Mouse (Mus musculus) liver, embryonic 12.5 days (tissue): Measurements from ENCODE around the gene Foxs1. TPM values are rescaled to one million over a fixed set of nuclear protein-coding genes. Genes with fewer than 3 reads are reported as not detected.

Experiments
- ATAC-seq: fragments of 200-750 bp; cut with Nextera tagmentation; 2 replicates; pipeline ENCODE4 v1.8.0; 2017; ENCODE audit warnings: moderate number of reproducible peaks, mild to moderate bottlenecking, moderate library complexity
- H3K27ac ChIP-seq: fragments of 300-500 bp; sonication (generic); 2 replicates; pipeline ENCODE4 v1.5.1; 2016; ENCODE audit warnings: mild to moderate bottlenecking
- H3K27me3 ChIP-seq: fragments of 300-500 bp; sonication (generic); replicated peaks from 2 replicates; pipeline ENCODE4 v1.6.1; 2016; ENCODE audit warnings: mild to moderate bottlenecking, moderate library complexity
- H3K36me3 ChIP-seq: fragments of 300-500 bp; sonication (generic); 2 replicates; pipeline ENCODE4 v1.6.1; 2016; ENCODE audit warnings: mild to moderate bottlenecking, moderate library complexity
- H3K4me1 ChIP-seq: fragments of 300-500 bp; sonication (generic); 2 replicates; pipeline ENCODE4 v1.6.1; 2016
- H3K4me2 ChIP-seq: fragments of 300-500 bp; sonication (generic); 2 replicates; pipeline ENCODE4 v1.6.1; 2016; ENCODE audit warnings: mild to moderate bottlenecking, moderate library complexity
- H3K4me3 ChIP-seq: fragments of 300-500 bp; sonication (generic); 2 replicates; pipeline ENCODE4 v1.5.1; 2016; ENCODE audit warnings: mild to moderate bottlenecking, moderate library complexity
- H3K9ac ChIP-seq: fragments of 300-500 bp; sonication (generic); 2 replicates; pipeline ENCODE4 v1.6.1; 2016; ENCODE audit warnings: mild to moderate bottlenecking, moderate library complexity
- H3K9me3 ChIP-seq: fragments of 300-500 bp; sonication (generic); replicated peaks from 2 replicates; pipeline ENCODE4 v1.6.1; 2016; ENCODE audit warnings: mild to moderate bottlenecking, moderate library complexity
- WGBS: fragments of 180-500 bp; shearing (Covaris S2); methylation state at CpG from one replicate; pipeline ENCODE4 v1.1.7; 2016; ENCODE audit not compliant: insufficient replicate concordance; 5-methylcytosine and 5-hydroxymethylcytosine counted together
- polyA plus RNA-seq: library from polyadenylated mRNA; unstranded; fragments of >200 nt; fragmentation: Nextera tagmentation; extraction: Ambion mirVana; gene quantifications from 2 replicates; pipeline ENCODE4 v1.2.1, GENCODE M21; 2016

The Foxs1 gene
- polyA plus RNA-seq, 1 experiment from 2014 or later = not detected

DNA sequence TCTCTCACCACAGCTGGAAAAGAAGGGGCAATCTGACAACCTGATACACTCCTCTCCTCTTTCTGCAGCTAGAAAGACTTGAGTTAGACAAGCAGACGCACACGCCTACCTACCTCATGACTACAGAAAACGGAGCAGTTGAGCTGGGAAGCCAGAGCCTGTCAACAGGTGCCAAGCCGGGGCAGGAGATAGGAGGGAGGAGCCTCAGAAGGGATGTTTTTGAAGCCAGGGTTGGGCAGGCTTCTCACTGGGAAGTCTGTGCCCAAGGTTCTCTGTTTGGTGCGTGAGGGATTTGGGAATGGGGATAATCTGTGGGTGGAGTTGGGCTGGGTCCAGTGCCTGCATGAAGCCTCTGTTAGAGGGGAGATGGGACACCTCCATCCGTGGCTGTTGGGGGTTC, 21.6 kb downstream of the Foxs1 start:
- 25% methylated on average over 6 of the region's 6 CpGs for WGBS
- ATAC-seq = no peak
- Histone ChIP-seq H3K4me2 (no peak overlapping the region), H3K27ac (no peak overlapping the region), H3K9ac (no peak overlapping the region), H3K36me3 (no peaks in the 10 kb centered on the region), H3K27me3 (peaks cover 64% of the 10 kb centered on the region), H3K4me3 (no peak overlapping the region), H3K4me1 (peaks cover 12% of the 10 kb centered on the region), H3K9me3 (no peaks in the 10 kb centered on the region)

DNA sequence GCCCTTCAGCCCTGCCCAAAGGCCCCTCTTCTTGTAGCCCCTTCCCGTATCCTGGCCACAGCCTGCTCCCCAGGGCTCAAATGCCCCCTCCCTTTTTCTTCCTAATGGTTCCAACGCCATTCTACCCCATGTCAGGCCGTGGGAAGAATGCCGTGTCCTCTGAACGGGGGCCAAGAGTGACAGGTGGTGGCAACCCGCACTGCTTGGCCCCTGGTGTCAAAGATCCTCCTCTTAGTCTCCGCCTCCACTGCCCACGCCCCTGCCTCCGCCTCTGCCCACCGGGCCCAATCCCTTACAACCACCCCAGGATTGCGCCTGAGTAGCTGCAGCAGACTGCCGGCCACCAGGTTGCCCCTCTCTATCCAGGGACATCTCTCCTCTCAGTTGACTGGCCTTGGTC, 22.0 kb downstream of the Foxs1 start, which contains the start of gene Mylk2:
Gene Mylk2, plus strand, starts transcription at position 322 of the 400 bp plus-strand sequence.
- WGBS = 17% methylated on average over 12 of the region's 12 CpGs

DNA sequence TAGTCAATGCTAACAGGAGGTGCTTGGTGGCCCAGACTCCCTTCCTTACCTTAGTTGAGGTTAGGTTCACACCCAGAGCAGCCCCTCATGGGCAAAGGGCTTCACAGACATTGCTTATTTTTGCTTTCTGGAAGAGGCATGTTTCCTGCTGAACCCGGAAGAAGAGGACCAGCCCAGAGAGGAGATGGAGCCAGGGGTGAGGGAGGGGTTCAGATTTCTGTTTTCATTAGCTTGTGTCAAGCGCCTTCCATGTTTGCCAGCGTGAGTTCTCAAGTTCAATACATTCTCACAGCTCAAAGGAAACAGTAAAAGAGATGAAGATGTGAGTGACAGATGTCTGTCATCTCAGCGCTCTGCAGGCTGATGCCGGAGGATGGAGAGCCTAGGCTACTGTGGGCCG, 23.2 kb downstream of the Foxs1 start:
- Histone ChIP-seq H3K27ac (no peak overlapping the region), H3K4me1 (peaks cover 15% of the 10 kb centered on the region), H3K4me2 (no peak overlapping the region), H3K4me3 (no peak overlapping the region), H3K27me3 (peaks cover 57% of the 10 kb centered on the region), H3K9me3 (no peaks in the 10 kb centered on the region), H3K36me3 (no peaks in the 10 kb centered on the region), H3K9ac (no peak overlapping the region)
- WGBS = 71% methylated on average over 6 of the region's 6 CpGs
- ATAC-seq = no peak

More for the DNA sequence above, 22.0 kb downstream of the Foxs1 start, which contains the start of gene Mylk2:
- no peak within 1 kb of the TSS for H3K4me3 ChIP-seq
- no peak within 1 kb of the TSS for H3K9ac ChIP-seq
- no peaks in the 10 kb centered on the region for H3K9me3 ChIP-seq
- H3K36me3 ChIP-seq = no peaks in the 10 kb centered on the region
- H3K4me1 ChIP-seq = peaks cover 12% of the 10 kb centered on the region
- no peak within 1 kb of the TSS for H3K4me2 ChIP-seq
- ATAC-seq = no peak
- peaks cover 64% of the 10 kb centered on the region for H3K27me3 ChIP-seq
- H3K27ac ChIP-seq = no peak within 1 kb of the TSS

DNA sequence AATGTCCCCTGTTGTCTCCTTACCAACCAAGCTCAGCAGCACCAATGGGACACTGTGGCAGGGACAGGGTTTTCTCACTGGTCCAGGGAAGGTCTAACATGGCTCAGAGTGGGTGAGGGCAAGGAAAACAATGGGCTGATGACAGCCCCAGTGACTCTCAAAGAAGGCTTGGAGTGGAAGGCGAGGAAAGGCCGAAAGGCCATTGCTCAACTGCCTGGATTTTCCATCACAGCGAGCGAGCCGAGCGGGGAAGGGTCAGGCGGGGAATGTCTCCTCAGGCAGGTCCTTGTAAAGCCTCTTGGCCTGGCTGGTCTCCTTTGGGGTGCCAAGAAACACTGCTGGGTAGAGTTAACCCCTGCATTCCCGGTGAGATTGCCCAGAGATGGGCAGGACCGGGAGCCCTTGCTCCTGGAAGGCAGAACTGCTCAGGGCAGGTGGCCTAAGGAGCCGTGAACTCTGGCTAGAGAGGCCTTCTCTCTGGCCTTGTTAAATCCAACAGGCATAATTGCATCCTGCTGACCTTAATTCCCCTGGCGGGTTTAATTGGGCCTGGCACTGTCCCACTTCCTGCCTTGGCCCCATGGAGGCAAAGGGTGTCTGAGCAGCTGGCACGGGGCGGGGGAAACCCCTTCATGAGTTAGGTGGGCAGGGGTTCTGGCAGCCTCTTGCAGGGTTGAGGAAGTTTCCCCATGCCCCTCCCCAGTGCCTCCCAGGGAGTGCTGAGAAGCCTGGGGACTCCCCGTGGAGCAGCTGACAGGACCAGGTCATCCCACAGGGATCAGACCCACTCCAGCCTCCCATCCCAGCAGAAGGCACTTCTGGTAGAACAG, 25.7 kb downstream of the Foxs1 start:
- Histone ChIP-seq H3K4me2 (no peak overlapping the region), H3K9ac (no peak overlapping the region), H3K9me3 (no peaks in the 10 kb centered on the region), H3K4me3 (no peak overlapping the region), H3K4me1 (0 out of 2 replicates have a peak, but pooled peaks cover 6% of the 10 kb centered on the region), H3K27ac (no peak overlapping the region), H3K36me3 (no peaks in the 10 kb centered on the region), H3K27me3 (peaks cover 34% of the 10 kb centered on the region)
- WGBS = 61% methylated on average over 14 of the region's 14 CpGs
- ATAC-seq = no peak

DNA sequence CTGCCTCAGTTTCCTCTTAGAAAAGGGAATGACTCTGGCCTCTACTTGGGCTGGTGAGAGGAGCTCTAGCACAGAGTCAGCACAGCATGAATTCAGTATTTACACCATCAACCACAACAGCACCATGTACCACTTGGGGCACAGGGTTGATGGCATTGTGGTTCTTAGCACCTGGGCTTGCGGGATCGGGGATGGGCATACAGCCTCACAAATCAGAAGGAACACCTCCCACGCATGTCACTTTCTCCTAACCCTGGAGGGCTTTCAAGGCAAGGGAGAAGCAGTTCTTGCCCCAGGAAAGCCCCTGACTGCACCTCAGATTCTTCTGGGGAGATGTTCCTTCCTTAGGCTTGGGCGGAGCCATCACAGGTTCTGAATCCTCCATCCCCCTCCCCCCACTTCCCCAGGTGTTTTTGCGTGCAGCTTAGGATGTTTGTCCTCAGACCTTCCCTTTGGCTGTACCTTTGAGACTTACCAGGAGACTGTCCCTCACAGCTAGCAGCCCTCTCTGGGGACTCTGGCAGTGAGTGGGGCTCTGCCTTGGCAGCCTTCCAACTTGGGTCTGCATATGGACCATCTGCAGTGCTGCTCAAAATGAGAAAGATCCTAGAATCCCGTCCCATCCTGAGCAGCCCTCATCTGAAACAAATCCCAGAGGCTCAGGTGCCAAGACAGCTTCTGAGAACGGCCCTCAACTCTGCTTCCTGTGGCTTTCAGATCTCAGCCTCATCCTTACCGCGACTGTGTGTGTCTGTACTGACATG, 26.6 kb downstream of the Foxs1 start:
- no peak for ATAC-seq
- Histone ChIP-seq H3K27me3 (peaks cover 25% of the 10 kb centered on the region), H3K36me3 (no peaks in the 10 kb centered on the region), H3K9ac (no peak overlapping the region), H3K4me1 (0 out of 2 replicates have a peak, but pooled peaks cover 6% of the 10 kb centered on the region), H3K4me3 (no peak overlapping the region), H3K27ac (no peak overlapping the region), H3K9me3 (no peaks in the 10 kb centered on the region), H3K4me2 (no peak overlapping the region)
- 50% methylated on average over 9 of the region's 9 CpGs for WGBS

DNA sequence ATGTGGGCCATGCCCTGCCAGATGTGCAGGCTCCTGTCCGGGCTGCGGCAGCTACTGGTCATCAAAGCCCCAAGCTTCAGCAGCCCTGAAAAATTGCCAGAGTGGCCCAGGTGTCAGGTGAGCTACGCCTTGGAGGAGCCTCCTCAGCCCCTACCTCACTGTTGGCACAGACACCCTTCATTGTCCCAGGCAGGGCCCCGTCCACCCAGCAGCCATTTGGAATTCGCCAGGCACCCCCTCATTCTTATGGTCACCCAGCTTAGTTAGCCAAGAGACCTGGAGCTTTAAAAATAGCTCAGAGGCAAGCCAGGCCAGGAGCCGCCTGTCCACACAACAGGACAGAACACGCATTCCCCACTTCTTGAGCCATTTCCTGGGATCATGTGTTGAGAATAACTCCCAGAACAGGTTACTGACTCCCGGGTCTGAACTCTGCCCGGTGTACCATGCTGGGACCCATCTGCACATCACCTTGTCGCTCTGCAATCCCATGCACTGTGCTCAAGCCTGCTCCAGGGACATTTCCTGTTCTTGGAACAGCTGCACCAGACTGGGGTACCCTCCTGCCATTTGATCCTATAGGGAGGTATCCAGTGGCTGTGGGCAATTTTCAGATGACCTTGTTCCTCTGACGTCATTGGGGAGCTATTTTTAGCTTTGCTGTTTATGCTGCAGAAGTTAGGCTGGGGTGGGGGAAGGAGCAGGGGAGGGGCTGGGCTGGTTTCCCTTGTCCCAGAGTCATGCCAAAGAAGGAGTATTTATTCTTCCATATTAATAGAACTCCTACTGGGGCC, 27.8 kb downstream of the Foxs1 start:
- H3K4me1 ChIP-seq = 0 out of 2 replicates have a peak, but pooled peaks cover 6% of the 10 kb centered on the region
- WGBS = 60% methylated on average over 11 of the region's 11 CpGs
- H3K27ac ChIP-seq = no peak overlapping the region
- no peak overlapping the region for H3K4me3 ChIP-seq
- H3K27me3 ChIP-seq = peaks cover 13% of the 10 kb centered on the region; the same call in 1 of the 2 replicates
- H3K4me2 ChIP-seq = no peak overlapping the region
- no peaks in the 10 kb centered on the region for H3K9me3 ChIP-seq
- H3K9ac ChIP-seq = no peak overlapping the region
- H3K36me3 ChIP-seq = no peaks in the 10 kb centered on the region
- no peak for ATAC-seq

DNA sequence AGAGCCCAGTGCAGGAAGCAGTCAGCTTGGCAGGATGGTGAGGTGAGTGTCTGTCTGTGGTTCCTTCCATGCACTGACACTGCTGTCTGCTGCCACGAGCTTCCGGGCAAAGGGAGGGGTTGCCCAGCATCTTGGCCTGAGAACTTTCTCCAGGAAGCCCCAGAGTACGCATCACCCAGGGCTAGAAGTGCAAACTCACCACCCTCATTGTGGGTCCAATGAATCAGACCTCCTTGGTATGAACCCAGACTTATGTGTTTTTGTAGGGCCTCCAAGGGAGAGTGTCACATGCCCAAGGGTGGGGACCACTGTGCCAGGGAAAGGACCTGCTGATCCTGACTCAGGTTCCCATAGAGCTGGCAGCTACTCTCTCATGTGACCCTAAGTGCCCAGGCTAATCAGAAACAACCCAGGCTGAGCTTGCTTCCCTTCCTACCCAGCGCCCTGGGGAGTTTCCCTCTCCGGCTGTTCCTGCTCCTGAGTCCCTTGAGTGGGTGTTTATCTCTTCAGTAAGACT, 28.8 kb downstream of the Foxs1 start:
- H3K4me1 ChIP-seq = 0 out of 2 replicates have a peak, but pooled peaks cover 6% of the 10 kb centered on the region
- no peak overlapping the region for H3K4me2 ChIP-seq
- no peak overlapping the region for H3K9ac ChIP-seq
- H3K4me3 ChIP-seq = no peak overlapping the region
- H3K27ac ChIP-seq = no peak overlapping the region
- no peaks in the 10 kb centered on the region for H3K36me3 ChIP-seq
- H3K27me3 ChIP-seq = peaks cover 3% of the 10 kb centered on the region; the same call in 1 of the 2 replicates
- ATAC-seq = no peak
- H3K9me3 ChIP-seq = no peaks in the 10 kb centered on the region
- 29% methylated on average over 5 of the region's 5 CpGs for WGBS

DNA sequence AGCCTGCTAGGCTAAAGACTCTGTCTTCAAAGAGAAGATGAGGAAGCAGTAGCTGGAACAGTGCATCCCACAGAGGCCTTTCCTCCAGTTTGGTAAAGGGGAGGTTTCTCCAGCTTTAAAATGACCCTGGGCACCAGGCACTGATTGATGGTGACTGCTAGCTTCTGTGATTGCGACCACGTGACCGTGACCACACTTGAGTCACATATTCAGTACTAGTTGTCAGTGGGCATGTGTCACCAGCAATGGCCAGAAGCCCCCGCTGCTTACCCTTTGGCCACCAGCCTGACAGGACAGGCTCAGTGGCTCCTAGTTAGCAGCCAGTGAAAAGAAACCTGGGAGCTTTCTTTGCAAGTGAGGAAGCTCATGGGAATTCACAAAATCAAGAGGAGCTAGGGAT, 29.4 kb downstream of the Foxs1 start:
- Histone ChIP-seq H3K27me3 (no peaks in the 10 kb centered on the region; the same call in 1 of the 2 replicates), H3K9me3 (no peaks in the 10 kb centered on the region), H3K4me1 (0 out of 2 replicates have a peak, but pooled peaks cover 6% of the 10 kb centered on the region), H3K27ac (no peak overlapping the region), H3K9ac (no peak overlapping the region), H3K4me3 (no peak overlapping the region), H3K4me2 (no peak overlapping the region), H3K36me3 (no peaks in the 10 kb centered on the region)
- ATAC-seq = no peak
- WGBS = 60% methylated on average over 4 of the region's 4 CpGs

DNA sequence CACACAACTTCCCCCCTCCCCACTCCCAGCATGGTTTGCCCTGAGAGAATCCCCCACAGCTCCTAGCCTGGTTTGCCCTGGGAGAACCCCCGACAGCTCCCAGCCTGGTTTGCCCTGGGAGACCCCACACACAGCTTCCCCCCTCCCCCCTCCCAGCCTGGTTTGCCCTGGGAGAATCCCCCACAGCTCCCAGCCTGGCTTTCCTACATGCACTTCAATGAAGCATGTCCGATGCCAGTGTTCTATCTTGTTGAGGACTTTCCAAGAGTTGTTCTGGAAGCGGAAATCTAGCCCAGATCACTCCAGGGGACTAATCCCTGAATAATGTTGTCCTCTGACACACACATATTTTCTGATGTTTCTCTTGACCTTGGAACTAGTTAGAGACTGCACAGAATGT, 30.4 kb downstream of the Foxs1 start:
- Histone ChIP-seq H3K9ac (no peak overlapping the region), H3K4me3 (no peak overlapping the region), H3K9me3 (no peaks in the 10 kb centered on the region), H3K4me1 (0 out of 2 replicates have a peak, but pooled peaks cover 6% of the 10 kb centered on the region), H3K4me2 (no peak overlapping the region), H3K36me3 (no peaks in the 10 kb centered on the region), H3K27me3 (no peaks in the 10 kb centered on the region; the same call in 1 of the 2 replicates), H3K27ac (no peak overlapping the region)
- ATAC-seq = no peak
- 52% methylated on average over 3 of the region's 3 CpGs for WGBS

DNA sequence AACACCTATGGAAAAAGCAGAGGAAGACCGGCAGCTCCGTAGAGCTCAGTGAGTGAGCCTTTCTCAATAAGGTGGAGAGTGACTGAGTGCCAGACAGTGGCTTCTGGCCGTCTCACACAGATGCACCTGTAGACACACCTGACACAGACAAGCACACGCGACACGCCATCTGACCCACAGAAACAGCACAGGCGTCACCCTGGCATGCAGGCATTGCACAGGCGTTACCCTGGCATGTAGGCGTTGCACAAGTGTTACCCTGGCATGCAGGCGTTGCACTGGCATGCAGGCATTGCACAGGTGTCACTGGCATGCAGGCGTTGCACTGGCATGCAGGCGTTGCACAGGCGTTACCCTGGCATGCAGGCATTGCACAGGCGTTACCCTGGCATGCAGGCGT, 31.7 kb downstream of the Foxs1 start:
- Histone ChIP-seq H3K27me3 (no peaks in the 10 kb centered on the region; the same call in 1 of the 2 replicates), H3K4me2 (no peak overlapping the region), H3K27ac (no peak overlapping the region), H3K9me3 (no peaks in the 10 kb centered on the region), H3K36me3 (peaks cover 3% of the 10 kb centered on the region), H3K4me3 (no peak overlapping the region), H3K4me1 (0 out of 2 replicates have a peak, but pooled peaks cover 6% of the 10 kb centered on the region), H3K9ac (no peak overlapping the region)
- 83% methylated on average over 15 of the region's 15 CpGs for WGBS
- ATAC-seq = no peak

DNA sequence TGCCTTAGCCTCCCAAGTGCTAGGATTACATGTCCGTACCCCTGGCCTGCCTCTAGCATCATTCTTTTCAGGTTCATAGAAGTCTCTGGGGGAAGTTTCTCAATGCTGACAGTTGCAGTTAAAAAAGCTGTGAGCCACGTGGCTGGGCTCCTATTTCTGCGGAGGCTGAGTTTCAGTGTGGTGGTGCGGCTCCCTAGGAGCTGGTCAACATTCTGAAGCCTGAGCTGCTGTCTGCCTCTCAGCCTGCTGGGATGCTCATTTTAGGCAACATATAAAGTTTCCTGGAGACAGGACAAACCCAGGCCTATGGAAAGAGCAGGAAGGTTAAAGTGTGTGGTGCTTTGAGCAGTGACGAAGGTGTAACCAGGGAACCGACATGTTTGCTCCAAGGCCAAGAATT, 34.0 kb downstream of the Foxs1 start:
- Histone ChIP-seq H3K27ac (no peak overlapping the region), H3K27me3 (no peaks in the 10 kb centered on the region), H3K36me3 (peaks cover 26% of the 10 kb centered on the region), H3K9ac (no peak overlapping the region), H3K9me3 (no peaks in the 10 kb centered on the region), H3K4me3 (no peak overlapping the region), H3K4me1 (no peaks in the 10 kb centered on the region), H3K4me2 (no peak overlapping the region)
- 81% methylated on average over 6 of the region's 6 CpGs for WGBS
- ATAC-seq = no peak
